Mouse (Mus musculus): ENCODE measurements around the gene Dhdh. TPM values are rescaled to one million over a fixed set of nuclear protein-coding genes. Genes with fewer than 3 reads are reported as not detected.

Dhdh gene
- polyA plus RNA-seq, 1 experiment = 0.02 TPM

GRCm38 (mm10) chr7:45515436-45515835 lies 26.8 kb upstream of the Dhdh start:
- peaks cover 17% of the 10 kb centered on the region for H3K36me3 ChIP-seq (ENCODE audit: control insufficient read depth)
- H3K27me3 ChIP-seq (ENCODE audit: control insufficient read depth) = no peaks in the 10 kb centered on the region
- peak overlapping the region; percentile 60 for H3K4me3 ChIP-seq (replicated peaks)
- TF ChIP-seq GATA1 (IDR thresholded peaks at IDR 0.05; ENCODE audit: low read length) = no peak
- no peak for TF ChIP-seq TAL1 (IDR thresholded peaks at IDR 0.05; ENCODE audit: low read length)
- H3K9me3 ChIP-seq (ENCODE audit: control insufficient read depth, low read length) = no peaks in the 10 kb centered on the region
- H3K4me1 ChIP-seq (ENCODE audit: control insufficient read depth) = peaks cover 66% of the 10 kb centered on the region

GRCm38 (mm10) chr7:45514411-45514810 lies 25.8 kb upstream of the Dhdh start:
- H3K9me3 ChIP-seq (ENCODE audit: control insufficient read depth, low read length) = no peaks in the 10 kb centered on the region
- no peak overlapping the region for H3K4me3 ChIP-seq (replicated peaks)
- H3K4me1 ChIP-seq (ENCODE audit: control insufficient read depth) = peaks cover 63% of the 10 kb centered on the region
- H3K27me3 ChIP-seq (ENCODE audit: control insufficient read depth) = no peaks in the 10 kb centered on the region
- no peak for TF ChIP-seq GATA1 (IDR thresholded peaks at IDR 0.05; ENCODE audit: low read length)
- TF ChIP-seq TAL1 (IDR thresholded peaks at IDR 0.05; ENCODE audit: low read length) = no peak
- H3K36me3 ChIP-seq (ENCODE audit: control insufficient read depth) = peaks cover 11% of the 10 kb centered on the region

GRCm38 (mm10) chr7:45509912-45510787 lies 21.5 kb upstream of the Dhdh start, which contains the start of gene Nucb1:
Gene Nucb1, minus strand, starts transcription at chr7:45510406.
- peaks cover 44% of the 10 kb centered on the region for H3K36me3 ChIP-seq (ENCODE audit: control insufficient read depth)
- H3K4me1 ChIP-seq (ENCODE audit: control insufficient read depth) = peaks cover 64% of the 10 kb centered on the region
- H3K27me3 ChIP-seq (ENCODE audit: control insufficient read depth) = no peaks in the 10 kb centered on the region
- no peaks in the 10 kb centered on the region for H3K9me3 ChIP-seq (ENCODE audit: control insufficient read depth, low read length)
- H3K4me3 ChIP-seq (replicated peaks) = peak within 1 kb of the TSS; percentile 79
- TF ChIP-seq TAL1 (IDR thresholded peaks at IDR 0.05; ENCODE audit: low read length) (no peak), GATA1 (IDR thresholded peaks at IDR 0.05; ENCODE audit: low read length) (peak; percentile 50; the same call in 1 of the 2 replicates)

DNA sequence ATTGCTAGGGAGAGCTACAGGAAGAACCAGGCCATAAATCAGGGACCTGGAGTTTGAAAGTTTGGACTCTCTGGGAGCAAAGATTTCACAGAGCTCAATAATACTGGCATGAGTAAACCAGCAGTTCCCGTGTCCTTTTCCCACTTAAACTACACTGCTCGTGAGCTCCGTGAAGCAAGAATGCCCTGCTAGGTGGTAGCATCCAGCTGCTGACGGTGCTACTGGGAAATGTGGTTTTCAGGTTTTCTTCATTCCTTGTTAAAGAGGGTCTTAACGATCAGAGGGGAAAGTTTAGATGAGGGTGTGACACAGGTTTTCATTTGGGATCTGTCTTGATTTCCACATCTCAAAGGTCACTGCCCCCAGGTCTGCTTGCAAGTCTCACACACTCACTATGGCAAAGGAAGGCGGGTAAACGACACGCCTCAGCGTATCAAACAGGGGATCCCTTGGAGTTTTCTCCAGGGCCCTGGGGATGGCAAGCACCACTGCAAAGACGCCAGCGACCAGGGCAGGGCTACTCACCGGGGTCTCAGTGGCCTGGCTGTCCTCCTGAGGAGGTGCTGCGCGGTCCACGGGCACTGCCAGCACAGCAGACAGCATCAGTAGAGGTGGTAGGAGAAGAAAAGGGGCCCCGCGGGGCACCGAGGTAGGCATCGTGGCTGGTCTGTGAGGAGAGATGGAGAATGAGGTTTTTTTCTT lies 20.7 kb upstream of the Dhdh start:
- Histone ChIP-seq H3K36me3 (ENCODE audit: control insufficient read depth) (peaks cover 52% of the 10 kb centered on the region), H3K9me3 (ENCODE audit: control insufficient read depth, low read length) (no peaks in the 10 kb centered on the region), H3K4me1 (ENCODE audit: control insufficient read depth) (peaks cover 64% of the 10 kb centered on the region), H3K4me3 (replicated peaks) (peak overlapping the region; percentile 79), H3K27me3 (ENCODE audit: control insufficient read depth) (no peaks in the 10 kb centered on the region)
- TF ChIP-seq TAL1 (IDR thresholded peaks at IDR 0.05; ENCODE audit: low read length) (no peak), GATA1 (IDR thresholded peaks at IDR 0.05; ENCODE audit: low read length) (no peak)

DNA sequence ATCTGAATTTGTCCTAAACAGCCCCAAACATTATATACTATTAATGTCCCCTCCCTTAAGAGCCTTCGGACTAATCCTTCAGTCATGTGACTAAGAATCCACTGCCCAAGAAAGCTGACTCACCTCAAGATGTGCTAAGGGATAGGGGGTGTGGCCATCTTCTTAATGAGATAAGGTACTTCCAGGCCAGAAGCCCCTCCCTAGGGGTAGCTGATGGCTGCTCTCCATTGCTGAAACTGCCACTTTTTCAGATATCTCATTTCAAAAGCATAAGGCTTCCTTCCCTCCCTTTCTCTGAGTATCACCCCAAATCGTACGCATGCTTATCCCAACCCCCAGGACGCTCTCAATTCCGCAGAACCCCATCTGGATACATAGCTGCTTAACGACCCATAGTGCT lies 20.0 kb upstream of the Dhdh start:
- Histone ChIP-seq H3K4me3 (replicated peaks) (peak overlapping the region; percentile 79), H3K4me1 (ENCODE audit: control insufficient read depth) (peaks cover 61% of the 10 kb centered on the region)
- TF ChIP-seq GATA1 (IDR thresholded peaks at IDR 0.05; ENCODE audit: low read length) = peak; percentile 83
- TF ChIP-seq TAL1 (IDR thresholded peaks at IDR 0.05; ENCODE audit: low read length) = peak; percentile 50; the same call in 2 of the 3 replicates

DNA sequence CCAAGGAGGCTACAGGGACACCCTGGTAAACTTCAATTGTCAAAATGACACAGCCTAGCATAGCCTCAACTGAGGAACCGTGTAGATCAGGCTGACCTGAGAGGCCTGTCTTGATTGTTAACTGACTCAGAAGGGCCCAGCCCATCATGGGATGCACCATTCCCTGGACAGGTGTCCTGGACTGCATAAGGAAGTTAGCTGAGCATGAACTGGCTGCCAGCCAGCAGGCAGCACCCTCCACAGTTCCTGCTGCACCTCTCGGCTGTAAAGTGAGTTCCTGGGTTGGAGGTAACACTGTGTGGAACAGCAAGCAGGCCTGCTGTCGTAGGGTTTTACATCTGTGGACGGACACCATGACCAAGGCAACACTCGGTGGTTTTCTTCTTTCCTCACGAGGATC lies 19.0 kb upstream of the Dhdh start:
- H3K36me3 ChIP-seq (ENCODE audit: control insufficient read depth) = peaks cover 69% of the 10 kb centered on the region
- H3K9me3 ChIP-seq (ENCODE audit: control insufficient read depth, low read length) = no peaks in the 10 kb centered on the region
- no peaks in the 10 kb centered on the region for H3K27me3 ChIP-seq (ENCODE audit: control insufficient read depth)
- H3K4me1 ChIP-seq (ENCODE audit: control insufficient read depth) = peaks cover 63% of the 10 kb centered on the region
- H3K4me3 ChIP-seq (replicated peaks) = peak overlapping the region; percentile 79
- TF ChIP-seq TAL1 (IDR thresholded peaks at IDR 0.05; ENCODE audit: low read length) = no peak

More for the DNA sequence above, 20.0 kb upstream of the Dhdh start:
- Histone ChIP-seq H3K27me3 (ENCODE audit: control insufficient read depth) (no peaks in the 10 kb centered on the region), H3K9me3 (ENCODE audit: control insufficient read depth, low read length) (no peaks in the 10 kb centered on the region), H3K36me3 (ENCODE audit: control insufficient read depth) (peaks cover 60% of the 10 kb centered on the region)

- TF ChIP-seq GATA1 (IDR thresholded peaks at IDR 0.05; ENCODE audit: low read length) = no peak
- TF ChIP-seq TAL1 (IDR thresholded peaks at IDR 0.05; ENCODE audit: low read length) = no peak
- no peaks in the 10 kb centered on the region for H3K9me3 ChIP-seq (ENCODE audit: control insufficient read depth, low read length)
- H3K27me3 ChIP-seq (ENCODE audit: control insufficient read depth) = no peaks in the 10 kb centered on the region
- H3K4me1 ChIP-seq (ENCODE audit: control insufficient read depth) = peaks cover 19% of the 10 kb centered on the region
- no peak overlapping the region for H3K4me3 ChIP-seq (replicated peaks)
- peaks cover 100% of the 10 kb centered on the region for H3K36me3 ChIP-seq (ENCODE audit: control insufficient read depth)
Observed at GRCm38 (mm10) chr7:45498427-45498826, 9.8 kb upstream of the Dhdh start.

DNA sequence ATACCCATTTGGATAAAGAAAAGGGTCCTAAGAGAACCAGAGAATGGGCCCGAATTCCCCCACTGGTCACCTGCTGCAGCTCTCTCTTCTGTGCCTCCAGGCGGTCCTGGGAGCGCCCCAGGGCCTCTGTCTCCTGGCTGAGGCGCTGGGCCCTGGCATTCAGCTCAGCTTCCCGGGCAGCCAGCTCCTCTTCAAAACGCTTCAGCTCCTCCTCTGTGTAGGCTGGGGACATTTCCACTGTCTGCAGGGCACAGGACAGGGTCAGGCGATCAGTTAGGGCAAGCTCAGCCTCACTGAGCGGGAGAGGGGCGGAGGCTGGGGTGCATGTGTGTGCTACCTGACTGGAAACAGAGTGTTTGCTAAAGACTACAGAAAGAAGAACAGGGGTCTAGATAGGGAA lies 5.9 kb upstream of the Dhdh start:
- no peaks in the 10 kb centered on the region for H3K9me3 ChIP-seq (ENCODE audit: control insufficient read depth, low read length)
- no peaks in the 10 kb centered on the region for H3K27me3 ChIP-seq (ENCODE audit: control insufficient read depth)
- TF ChIP-seq TAL1 (IDR thresholded peaks at IDR 0.05; ENCODE audit: low read length) (no peak), GATA1 (IDR thresholded peaks at IDR 0.05; ENCODE audit: low read length) (no peak)
- H3K4me1 ChIP-seq (ENCODE audit: control insufficient read depth) = peaks cover 50% of the 10 kb centered on the region
- peaks cover 80% of the 10 kb centered on the region for H3K36me3 ChIP-seq (ENCODE audit: control insufficient read depth)
- no peak overlapping the region for H3K4me3 ChIP-seq (replicated peaks)

- Histone ChIP-seq H3K9me3 (ENCODE audit: control insufficient read depth, low read length) (no peaks in the 10 kb centered on the region), H3K4me1 (ENCODE audit: control insufficient read depth) (peaks cover 66% of the 10 kb centered on the region), H3K27me3 (ENCODE audit: control insufficient read depth) (no peaks in the 10 kb centered on the region), H3K4me3 (replicated peaks) (no peak overlapping the region), H3K36me3 (ENCODE audit: control insufficient read depth) (peaks cover 64% of the 10 kb centered on the region)
- TF ChIP-seq GATA1 (IDR thresholded peaks at IDR 0.05; ENCODE audit: low read length) (no peak), TAL1 (IDR thresholded peaks at IDR 0.05; ENCODE audit: low read length) (no peak)
Observed at GRCm38 (mm10) chr7:45492951-45493350, 4.3 kb upstream of the Dhdh start.
